Mouse (Mus musculus) layer of hippocampus, adult 18-20 months (tissue): ENCODE data around the gene Slc35b3. TPM values are rescaled to one million over a fixed set of nuclear protein-coding genes. Genes with fewer than 3 reads are reported as not detected.

Experiments used
- DNase-seq, 2 experiments: peaks; one replicate each; pipeline ENCODE4 v3.0.0; 2022; ENCODE audit warnings: low spot score in 2 of 2
- long read RNA-seq: library from polyadenylated mRNA; stranded (forward); transcript quantifications from one replicate; pipeline ENCODE4 v2.0.0, GENCODE M21; 2021
- total RNA-seq, 2 experiments: library from RNA; stranded (reverse); gene quantifications; 2 replicates each; pipeline ENCODE4 v1.2.3; 2021

Slc35b3 gene
- total RNA-seq, result 10 to 100 TPM; 11.6 to 13.9 TPM
- long read RNA-seq, transcript Slc35b3-209 (10 exons, 2,216 nt), result major isoform, 7 of 16 reads
- long read RNA-seq, partial matches to known transcripts, result 1 of 16 reads
- long read RNA-seq, other reads (novel, unspliced or antisense), result 7 of 16 reads

DNA sequence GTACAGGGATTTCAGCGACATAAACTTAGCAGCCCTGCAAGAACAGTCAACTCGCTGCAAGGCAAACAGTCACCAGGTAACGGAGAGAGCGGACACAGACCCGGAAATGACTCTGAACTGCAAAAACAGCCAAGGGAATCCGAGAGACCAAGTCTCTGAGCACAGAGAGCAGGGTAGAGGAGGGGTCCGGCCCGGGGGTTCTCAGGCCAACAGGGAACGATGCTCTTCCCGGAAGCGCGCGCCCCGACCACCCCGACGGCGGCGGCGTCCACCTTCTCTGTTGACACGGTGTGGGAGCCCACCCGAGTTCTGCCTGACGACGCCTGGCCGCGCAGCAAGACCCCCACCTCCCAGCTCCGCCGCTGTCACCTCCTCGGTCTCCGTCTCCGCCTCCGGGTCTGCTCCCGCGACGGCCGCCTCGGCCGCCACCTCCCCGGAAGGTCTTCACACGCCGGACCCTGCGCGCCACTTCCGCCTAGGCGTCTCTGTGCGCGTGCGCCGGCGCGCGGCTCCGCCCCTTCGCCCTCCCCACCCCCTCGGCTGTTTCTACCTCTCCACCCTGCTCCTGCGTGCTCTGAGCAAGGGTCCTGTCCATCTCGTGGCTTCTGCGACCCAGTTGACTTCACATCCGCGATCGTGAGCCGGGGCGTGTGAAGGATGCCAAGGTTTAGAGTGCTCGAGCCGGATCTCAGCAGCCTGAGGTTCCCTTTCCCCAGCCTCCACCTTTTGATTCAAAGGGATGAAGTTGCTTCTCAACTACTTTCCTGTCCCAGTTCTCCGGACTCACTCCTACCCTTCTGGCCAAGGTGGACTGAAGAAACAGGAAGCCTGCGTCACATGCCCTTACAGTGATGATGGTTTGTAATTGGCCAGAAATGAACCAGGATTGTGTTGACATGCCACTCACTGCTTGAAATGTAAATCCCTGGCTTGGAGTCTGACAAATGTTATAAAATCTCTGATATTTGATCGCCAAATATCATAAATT is at the start of gene Slc35b3:
Gene Slc35b3, minus strand, starts transcription at position 813 of the 988 bp plus-strand sequence.
- peak; percentile 52 to 86 for DNase-seq

DNA sequence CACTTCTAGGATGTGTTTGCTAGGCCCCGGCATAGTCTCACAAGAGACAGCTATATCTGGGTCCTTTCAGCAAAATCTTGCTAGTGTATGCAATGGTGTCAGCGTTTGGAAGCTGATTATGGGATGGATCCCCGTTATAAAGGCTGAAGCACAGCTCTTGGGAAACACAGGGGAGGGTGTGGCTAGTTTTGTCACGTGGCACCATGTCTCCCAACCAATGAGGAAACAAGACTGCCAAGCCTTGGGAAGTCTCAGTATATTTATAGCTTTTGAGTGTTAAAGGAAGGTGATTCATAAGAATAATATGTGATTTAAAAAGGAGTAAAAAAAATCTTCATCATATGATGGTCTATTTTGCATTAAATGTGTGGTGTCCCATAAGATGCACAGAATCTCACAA is 49.6 kb upstream of the Slc35b3 start:
- DNase-seq, result no peak

DNA sequence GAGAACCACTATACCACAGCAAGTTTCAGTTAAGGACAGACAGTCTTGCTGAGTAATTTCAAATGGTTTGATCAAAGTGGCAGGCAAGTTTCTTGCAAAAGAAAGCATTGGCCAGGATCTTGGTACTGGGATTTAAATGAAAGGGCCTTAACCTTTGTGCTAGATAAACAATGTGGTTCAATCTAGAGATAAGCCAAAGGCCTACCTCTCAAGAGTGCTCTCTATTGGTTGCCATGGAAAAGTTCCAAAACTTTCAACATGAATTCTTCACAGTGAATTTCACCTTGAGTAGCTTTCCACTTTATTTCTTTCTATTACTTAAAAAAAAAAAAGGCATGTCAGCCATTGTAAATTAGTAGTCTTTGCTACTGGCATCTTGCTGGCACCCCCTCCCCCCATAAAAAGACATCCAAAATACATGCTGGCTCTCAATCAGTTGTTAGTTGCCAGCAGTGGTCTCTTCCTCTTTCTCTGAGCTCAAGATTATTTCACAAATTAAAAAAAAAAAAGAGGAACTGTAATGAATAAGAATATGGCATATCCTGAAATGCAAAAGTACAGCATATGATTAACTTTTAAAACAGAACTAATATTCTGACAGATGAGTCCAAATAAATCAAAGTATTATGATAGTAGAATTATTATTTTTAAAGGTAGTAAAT is 42.6 kb upstream of the Slc35b3 start:
- DNase-seq, result no peak

DNA sequence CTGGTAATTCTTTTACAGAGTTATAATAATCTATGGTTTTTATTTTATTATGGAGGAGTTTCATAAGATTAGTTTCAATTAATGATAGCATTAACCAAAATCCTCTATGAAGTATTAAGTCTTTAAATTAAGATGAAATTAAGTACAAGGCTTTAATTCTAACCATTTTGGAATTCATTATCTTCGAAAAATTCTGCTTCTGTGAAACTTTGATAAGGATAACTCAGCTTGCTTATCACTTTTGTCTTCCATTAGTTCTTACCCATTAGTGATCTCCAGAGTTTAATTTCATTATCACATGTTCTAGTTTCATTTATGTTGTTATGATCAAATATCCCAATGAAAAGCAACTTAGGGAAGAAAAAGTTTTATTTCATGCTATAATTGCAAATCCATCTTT is 41.7 kb upstream of the Slc35b3 start:
- no peak for DNase-seq

DNA sequence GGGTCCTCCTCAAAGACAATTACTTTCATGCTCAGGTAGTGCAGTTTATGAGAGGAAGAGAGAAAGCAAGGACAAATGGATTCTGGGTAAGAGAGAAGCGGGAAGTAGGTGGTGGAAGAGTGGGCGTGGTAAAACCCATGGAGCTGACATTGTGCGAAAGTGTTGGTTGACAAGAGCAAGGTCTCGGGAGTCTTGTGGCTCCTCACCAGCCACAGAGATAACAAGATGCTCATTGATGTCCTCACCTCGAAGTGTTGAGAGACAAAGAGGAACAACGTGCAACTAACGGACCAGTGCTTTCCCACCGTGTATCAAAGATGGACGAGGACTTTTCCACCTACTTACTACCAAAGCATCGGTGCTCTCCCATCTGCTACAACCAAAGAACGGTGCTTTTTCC is 40.8 kb upstream of the Slc35b3 start:
- no peak for DNase-seq

DNA sequence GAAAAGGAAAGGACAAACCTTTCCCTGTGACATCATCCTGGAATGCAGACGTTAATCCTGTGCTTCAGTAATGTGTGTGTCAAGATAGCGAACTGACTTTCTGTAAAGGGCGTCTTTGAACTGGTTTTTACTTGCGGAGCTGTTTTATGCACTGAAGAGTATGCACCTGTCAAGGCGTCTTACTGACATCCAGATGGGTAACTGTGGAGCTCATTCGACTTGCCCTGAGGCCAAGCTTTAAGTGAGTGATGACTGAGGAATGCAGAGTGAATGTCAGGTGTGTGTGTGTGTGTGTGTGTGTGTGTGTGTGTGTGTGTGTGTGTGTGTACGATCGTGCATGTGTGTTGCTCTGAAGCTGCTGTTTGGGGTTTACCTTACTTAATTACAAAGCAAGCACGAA is 38.3 kb upstream of the Slc35b3 start:
- DNase-seq, result no peak

DNA sequence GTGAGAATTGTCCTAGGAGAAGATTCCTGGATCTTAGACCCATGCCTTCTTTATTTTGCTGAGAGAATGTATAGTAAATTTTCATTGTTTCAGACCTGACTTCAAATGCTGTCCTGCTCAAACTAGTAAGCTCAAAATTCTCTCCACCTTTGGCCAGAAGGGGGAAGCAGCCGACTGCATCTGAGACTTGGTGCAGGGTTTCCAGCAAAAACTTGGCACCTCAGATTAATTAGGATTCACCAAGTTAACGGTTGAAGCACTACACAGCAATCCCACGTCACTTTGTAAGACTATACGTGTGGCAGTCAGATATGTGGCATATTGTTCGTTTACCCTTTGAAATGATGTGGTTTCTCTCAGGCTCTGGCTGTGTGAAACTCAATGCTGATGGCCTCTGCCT is 31.9 kb upstream of the Slc35b3 start:
- DNase-seq, result peak; percentile 37 to 66

DNA sequence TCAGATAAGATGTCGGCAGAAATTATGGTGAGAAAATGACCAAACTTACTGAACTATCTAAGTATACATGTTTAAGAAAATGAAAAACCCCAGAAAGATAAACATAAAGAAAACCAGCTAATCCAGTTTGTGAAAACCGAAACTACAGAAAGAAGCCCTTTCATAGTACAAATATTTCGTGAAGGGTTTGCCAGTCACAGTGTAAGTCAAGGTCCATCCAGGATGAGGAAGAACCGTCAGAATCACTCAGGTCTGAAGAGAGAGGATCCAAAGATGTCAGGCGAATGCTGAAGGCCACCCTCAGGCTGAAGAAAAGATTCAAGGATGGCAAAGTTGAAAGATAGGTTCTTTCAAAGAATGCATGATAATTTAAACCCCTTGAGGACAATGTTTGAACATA is 23.1 kb upstream of the Slc35b3 start:
- no peak for DNase-seq

DNA sequence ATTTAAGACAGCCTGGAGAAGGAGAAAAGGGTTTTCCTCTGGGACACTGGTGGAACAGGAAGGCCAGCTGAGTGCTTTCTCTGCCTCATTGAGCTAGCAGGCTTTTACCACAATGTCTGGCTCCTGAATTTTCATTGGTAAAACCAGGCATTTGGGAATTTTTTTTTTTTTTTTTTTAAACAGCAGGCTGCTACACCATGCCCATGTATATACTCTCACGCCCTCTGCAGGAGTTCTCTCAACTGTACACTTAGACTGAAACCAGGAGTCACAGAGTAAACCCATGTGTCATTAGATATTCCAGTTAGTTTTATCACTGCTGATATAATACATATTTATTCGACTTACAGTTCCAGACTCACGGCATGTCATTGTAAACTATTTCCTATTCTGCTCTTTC is 20.2 kb upstream of the Slc35b3 start:
- no peak for DNase-seq

DNA sequence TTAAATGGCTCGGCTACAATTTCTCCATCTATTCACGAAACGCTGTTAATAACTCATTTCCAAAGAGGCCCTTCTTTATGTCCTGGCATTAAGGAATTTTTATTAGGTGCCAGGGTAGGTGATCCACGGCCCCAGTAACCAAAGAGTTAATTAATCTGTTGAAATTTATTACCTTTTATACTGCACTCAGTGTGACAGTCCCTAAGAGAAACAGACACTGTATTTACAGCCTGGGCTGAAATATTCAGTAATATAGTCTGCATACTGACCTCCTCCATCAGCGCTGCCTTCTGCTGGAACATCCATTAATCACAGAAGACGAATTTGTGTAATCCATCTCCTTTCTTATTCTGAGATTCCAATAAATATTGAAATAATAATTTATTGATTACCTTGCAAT is 16.3 kb upstream of the Slc35b3 start:
- DNase-seq, result no peak

DNA sequence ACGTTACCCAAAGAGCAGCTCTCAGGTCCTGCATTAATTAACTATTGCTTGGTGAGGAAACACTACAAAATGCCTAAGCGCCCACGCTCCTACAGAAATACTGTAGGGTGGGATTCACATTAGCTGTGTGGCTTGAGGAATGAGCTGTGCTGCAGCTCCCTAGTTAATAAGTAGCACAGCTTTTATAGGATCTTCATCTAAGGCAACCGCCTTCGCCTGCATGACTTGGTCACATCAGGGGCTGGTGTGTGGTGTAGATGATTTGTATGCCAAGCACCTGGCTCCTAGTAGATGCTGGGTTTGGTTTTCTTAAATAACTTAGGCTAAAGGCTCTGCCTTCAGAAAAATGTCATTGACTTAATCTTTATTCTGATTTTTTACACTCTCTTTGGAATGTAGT is 15.2 kb upstream of the Slc35b3 start:
- DNase-seq, result no peak

DNA sequence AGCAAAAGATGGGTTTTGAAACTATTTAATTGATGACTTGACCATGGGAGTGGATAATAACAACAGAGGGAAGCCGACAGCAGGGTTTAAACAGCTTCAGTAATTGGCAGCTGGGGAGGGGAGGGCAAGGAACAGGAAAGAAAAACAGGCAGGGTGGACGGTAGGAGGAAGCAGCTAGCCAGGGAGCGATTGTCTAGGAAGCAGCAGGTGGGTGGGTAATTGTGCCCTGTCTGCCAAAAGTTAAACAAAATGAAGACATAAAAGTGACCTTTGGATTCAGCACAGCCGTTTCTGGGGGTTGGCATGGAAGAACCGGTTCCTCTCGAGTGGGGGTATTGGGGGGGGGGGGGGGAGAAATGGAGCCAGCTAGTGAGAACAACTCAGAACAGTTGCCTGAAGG is 11.9 kb upstream of the Slc35b3 start:
- no peak for DNase-seq

DNA sequence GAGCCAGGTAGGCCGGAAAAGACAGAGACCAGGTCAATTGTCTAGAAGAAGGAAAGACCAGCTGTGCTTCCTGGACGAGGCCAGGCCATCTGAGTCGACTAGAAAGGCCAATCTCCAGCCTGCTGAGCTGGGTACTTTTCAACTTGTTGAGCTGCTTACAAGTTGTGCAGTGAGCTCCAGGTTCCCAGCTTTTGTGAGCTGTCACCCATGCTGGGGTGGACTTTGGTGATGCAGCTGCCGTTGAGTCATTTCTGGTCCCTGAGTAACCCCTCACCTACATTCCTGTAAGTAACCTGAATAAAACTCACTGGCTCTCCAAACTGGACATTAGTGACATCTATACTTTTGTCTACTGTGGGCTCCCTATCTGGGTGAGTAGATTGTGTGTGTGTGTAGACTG is 10.4 kb upstream of the Slc35b3 start:
- DNase-seq, result no peak

DNA sequence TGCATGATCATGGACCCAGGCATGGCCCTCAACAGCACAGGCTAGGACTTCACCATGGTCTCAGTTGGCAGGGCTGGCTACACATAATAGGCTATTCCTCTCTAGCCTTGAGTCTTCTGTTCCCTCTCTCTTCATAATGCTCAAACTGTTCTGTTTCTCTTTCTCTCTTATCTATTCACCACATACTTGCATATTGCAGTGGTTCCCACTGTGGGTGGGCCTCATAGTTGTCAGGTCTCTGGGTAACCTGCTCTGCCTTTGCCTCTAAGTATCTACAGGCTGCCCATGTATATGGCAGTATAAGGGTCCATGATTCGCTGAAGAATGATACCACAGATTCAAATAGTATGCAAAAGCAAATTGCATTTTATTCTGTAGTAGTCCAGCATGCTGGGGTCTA is 6.8 kb upstream of the Slc35b3 start:
- no peak for DNase-seq

DNA sequence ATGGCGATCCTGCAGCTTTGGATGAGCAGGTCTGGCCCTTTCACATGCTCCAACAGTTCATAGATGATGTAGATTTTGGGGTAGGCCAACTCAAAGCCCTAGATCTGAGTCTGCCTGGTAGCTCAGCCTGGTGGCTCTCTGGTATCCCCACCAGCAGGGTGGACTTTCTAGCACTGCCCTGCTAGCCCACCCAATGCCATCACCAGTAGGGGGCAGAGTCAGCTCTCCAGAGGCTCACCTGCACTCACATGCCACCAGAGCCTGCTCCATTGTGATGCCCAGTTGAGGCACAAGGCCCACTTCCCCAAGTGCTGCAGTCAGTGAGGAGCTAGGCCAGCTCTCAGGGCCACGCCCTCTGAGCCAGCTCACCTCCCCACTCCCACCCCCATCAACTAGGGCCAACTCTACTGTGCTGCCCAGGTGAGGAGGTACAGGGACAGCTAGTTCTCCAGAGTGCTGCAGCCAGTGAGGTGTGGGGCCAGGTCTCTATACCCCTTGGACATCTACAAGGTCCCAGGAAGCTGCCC is 6.3 kb upstream of the Slc35b3 start:
- no peak for DNase-seq

DNA sequence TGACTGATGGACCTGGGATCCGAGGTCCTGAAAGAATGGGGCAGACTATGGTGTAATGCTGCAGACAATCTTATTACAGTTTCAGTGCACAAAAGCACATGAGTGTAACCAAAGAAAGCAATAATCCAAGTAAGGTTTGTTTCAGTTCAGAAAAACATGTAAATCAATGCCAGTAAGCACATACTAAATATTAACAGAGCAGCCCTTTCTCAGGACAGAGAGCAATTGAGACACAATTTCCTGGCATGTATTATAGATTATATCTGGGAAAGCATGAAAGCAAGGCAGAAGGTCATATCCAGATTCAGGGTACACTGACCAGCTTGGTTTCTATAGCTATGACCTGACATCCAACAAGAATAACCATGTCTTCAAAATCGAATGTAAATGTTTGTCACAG is 2.1 kb upstream of the Slc35b3 start:
- DNase-seq, result no peak

DNA sequence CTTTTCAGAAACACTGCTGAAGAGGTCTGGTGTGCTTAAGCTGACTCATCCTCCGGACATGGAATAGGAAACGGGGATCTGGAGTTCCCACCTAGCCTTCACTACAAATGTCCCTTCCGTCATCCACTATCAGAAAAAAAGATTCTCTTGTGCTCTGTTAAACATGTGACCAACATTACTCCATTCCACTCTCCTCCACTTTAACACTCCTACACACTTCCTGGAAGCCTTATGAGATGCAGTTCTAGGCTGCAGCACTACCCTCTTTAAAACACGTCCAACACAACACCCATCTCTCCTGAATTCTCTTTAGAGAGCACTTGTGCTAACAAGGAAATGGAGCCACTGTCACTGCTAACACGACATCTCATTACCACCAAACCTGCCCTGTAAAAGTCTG is 2.6 kb downstream of the Slc35b3 start:
- no peak for DNase-seq

DNA sequence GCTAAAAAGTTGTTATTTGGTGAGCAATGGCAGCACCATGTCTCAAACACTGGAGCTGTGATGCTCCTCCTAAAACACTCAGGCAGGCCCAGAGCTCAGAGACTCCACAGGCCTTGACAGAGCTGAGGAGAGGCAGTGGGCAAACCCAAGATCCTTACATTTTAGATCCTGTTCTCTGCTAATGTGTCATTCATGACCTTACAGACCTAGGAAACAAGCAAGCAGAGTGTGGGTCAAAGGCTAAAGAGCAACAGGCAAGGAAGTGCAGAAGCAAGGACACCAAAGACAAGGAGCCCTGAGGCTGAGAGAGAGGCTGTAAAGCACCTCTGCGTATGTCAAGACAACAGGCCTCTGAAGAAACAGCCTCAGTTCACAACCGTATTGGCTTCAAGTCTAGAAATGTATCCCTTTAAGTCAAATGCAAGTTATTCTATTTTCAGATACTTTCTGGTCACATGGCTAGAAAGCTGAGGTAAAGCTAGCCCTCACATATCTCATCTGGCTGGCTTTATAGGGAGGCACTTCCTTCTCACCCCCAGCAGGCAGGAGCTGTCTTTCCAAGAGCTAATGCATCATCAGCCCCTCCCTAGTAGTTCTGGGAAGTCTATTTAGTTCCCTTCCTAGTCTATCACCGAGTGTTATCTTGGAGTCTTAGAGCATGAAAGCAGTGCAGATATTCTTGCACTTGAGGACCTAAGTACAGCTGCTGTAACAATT is 14.2 kb downstream of the Slc35b3 start:
- DNase-seq, result no peak

DNA sequence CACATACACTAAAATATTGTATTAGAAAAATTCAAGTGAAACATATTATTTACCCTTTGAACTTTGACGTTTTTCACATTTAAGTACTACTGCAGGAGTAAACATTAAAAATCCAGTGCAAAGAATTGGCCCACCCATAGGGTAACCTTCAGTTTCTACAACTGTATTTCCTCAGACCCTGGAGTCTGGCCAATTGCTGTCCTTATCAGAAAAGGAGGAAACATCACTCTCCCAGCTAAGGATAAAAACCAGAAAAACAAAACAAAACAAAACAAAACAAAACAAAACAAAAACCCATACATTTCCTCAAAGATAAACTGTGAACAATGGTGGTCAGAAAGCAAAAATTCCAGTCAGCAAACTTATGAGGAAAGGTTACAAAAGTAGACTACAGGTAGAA is 14.9 kb downstream of the Slc35b3 start:
- DNase-seq, result no peak

DNA sequence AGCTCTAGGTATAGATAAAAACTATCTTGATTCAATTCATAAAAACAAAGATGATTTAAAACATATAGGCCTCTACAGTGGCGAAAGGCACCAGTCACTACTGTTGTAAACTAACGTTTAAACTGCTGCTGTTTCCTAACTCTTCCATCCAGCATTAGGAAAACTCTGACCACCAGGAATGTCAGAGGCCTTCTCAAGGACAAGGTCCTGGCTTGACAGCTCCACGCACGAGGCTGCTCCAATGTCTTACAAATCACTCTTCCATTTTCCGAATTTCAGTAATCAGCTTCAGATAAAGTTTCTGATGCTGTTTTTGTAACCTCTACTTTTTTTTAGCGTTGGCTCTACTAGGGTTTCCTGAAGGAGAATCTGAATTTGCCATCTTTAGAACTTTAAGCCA is 15.7 kb downstream of the Slc35b3 start:
- no peak for DNase-seq

DNA sequence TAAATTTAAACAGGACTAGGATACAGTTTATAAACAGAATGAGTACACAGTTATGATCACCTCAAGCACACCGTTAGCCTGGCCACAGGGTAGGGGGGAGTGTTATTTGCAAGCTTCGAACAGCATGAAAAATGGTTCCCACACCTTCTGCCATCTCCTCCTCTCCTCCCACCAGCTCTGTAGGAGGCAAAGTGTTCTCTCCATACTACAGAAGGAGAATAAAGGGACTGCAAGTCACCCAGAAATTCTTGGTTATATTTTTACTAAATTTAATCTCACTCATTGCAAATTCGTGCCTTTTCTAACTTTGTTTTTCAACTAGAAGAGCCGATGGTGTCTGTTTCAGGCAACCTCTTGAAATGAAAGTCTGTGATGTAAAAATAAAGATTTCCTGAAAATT is 18.9 kb downstream of the Slc35b3 start:
- DNase-seq, result no peak
